Mouse (Mus musculus) bone marrow macrophage, adult 2 months (primary cell): ENCODE data around the gene Maml2. TPM values are rescaled to one million over a fixed set of nuclear protein-coding genes. Genes with fewer than 3 reads are reported as not detected.

Source experiments
- H3K27ac ChIP-seq: 2 replicates; pipeline ENCODE4 v1.5.1; 2012; ENCODE audit warnings: low read depth, low read length; ENCODE audit not compliant: insufficient read depth
- H3K4me1 ChIP-seq: 2 replicates; pipeline ENCODE4 v1.6.1; 2012; ENCODE audit warnings: low read length; ENCODE audit not compliant: control insufficient read depth, insufficient read depth
- H3K4me3 ChIP-seq: 2 replicates; pipeline ENCODE4 v1.5.1; 2012; ENCODE audit warnings: mild to moderate bottlenecking, low read length, moderate library complexity; ENCODE audit not compliant: insufficient read depth
- CTCF ChIP-seq: IDR thresholded peaks from 2 replicates; pipeline ENCODE4 v1.5.1; 2012; ENCODE audit warnings: low read depth, mild to moderate bottlenecking, low read length, moderate library complexity
- POLR2A ChIP-seq: IDR thresholded peaks from 2 replicates; pipeline ENCODE4 v1.6.1; 2012; ENCODE audit warnings: mild to moderate bottlenecking, low read depth, low read length, borderline replicate concordance
- polyA plus RNA-seq: library from polyadenylated mRNA; stranded (reverse); fragments of >200 nt; gene quantifications from 2 replicates; pipeline ENCODE4 v1.2.4, GENCODE M21; 2012; ENCODE audit not compliant: missing spikeins, insufficient read depth, insufficient read length

Maml2 gene
- polyA plus RNA-seq, 1 experiment = 9.3 TPM

GRCm38 (mm10) chr9:13505024-13505423 is 207.3 kb downstream of the Maml2 start:
- no peaks in the 10 kb centered on the region for H3K4me1 ChIP-seq
- no peak overlapping the region for H3K27ac ChIP-seq
- H3K4me3 ChIP-seq = no peak overlapping the region
- TF ChIP-seq POLR2A (no peak), CTCF (no peak)

GRCm38 (mm10) chr9:13506956-13507821 is 209.4 kb downstream of the Maml2 start:
- no peak overlapping the region for H3K27ac ChIP-seq
- TF ChIP-seq POLR2A = no peak
- TF ChIP-seq CTCF = no peak
- no peak overlapping the region for H3K4me3 ChIP-seq
- H3K4me1 ChIP-seq = peaks cover 2% of the 10 kb centered on the region; the same call in 1 of the 2 replicates

GRCm38 (mm10) chr9:13507822-13508188 is 210.0 kb downstream of the Maml2 start:
- no peak overlapping the region for H3K27ac ChIP-seq
- H3K4me1 ChIP-seq = peaks cover 2% of the 10 kb centered on the region; the same call in 1 of the 2 replicates
- no peak overlapping the region for H3K4me3 ChIP-seq
- TF ChIP-seq POLR2A (no peak), CTCF (no peak)

GRCm38 (mm10) chr9:13509751-13510150 is 212.0 kb downstream of the Maml2 start:
- no peak overlapping the region for H3K4me3 ChIP-seq
- H3K27ac ChIP-seq = no peak overlapping the region
- TF ChIP-seq CTCF (no peak), POLR2A (no peak)
- peaks cover 2% of the 10 kb centered on the region; the same call in 1 of the 2 replicates for H3K4me1 ChIP-seq

GRCm38 (mm10) chr9:13510621-13511369 is 213.0 kb downstream of the Maml2 start:
- TF ChIP-seq CTCF = no peak
- no peak for TF ChIP-seq POLR2A

GRCm38 (mm10) chr9:13513135-13513534 is 215.4 kb downstream of the Maml2 start:
- Histone ChIP-seq H3K4me1 (peaks cover 9% of the 10 kb centered on the region), H3K27ac (no peak overlapping the region), H3K4me3 (no peak overlapping the region)
- no peak for TF ChIP-seq CTCF
- TF ChIP-seq POLR2A = no peak

More at GRCm38 (mm10) chr9:13510621-13511369, 213.0 kb downstream of the Maml2 start:
- peaks cover 2% of the 10 kb centered on the region; the same call in 1 of the 2 replicates for H3K4me1 ChIP-seq
- H3K27ac ChIP-seq = no peak overlapping the region
- no peak overlapping the region for H3K4me3 ChIP-seq

- no peak overlapping the region for H3K27ac ChIP-seq
- no peak overlapping the region for H3K4me3 ChIP-seq
- peaks cover 14% of the 10 kb centered on the region for H3K4me1 ChIP-seq
- TF ChIP-seq CTCF (no peak), POLR2A (no peak)
Measured at GRCm38 (mm10) chr9:13514435-13514834, 216.7 kb downstream of the Maml2 start.

GRCm38 (mm10) chr9:13515976-13516375 is 218.2 kb downstream of the Maml2 start:
- Histone ChIP-seq H3K4me3 (no peak overlapping the region), H3K4me1 (peaks cover 14% of the 10 kb centered on the region), H3K27ac (no peak overlapping the region)
- no peak for TF ChIP-seq POLR2A
- no peak for TF ChIP-seq CTCF

- Histone ChIP-seq H3K27ac (no peak overlapping the region; the same call in 1 of the 2 replicates), H3K4me1 (peaks cover 13% of the 10 kb centered on the region), H3K4me3 (no peak overlapping the region)
- TF ChIP-seq POLR2A (no peak), CTCF (no peak)
Measured at GRCm38 (mm10) chr9:13518031-13518430, 220.3 kb downstream of the Maml2 start.
